Mouse (Mus musculus) kidney, postnatal 4 days (tissue): ENCODE measurements around the gene Mthfd1.
A peak's percentile ranks its signal among the peaks of the same experiment; 100 is the strongest.

Source experiments
- DNase-seq, 2 experiments: peaks; one replicate each; pipeline ENCODE4 v3.0.0; 2021; ENCODE audit warnings: mixed read lengths in 2 of 2

Mthfd1 gene

DNA sequence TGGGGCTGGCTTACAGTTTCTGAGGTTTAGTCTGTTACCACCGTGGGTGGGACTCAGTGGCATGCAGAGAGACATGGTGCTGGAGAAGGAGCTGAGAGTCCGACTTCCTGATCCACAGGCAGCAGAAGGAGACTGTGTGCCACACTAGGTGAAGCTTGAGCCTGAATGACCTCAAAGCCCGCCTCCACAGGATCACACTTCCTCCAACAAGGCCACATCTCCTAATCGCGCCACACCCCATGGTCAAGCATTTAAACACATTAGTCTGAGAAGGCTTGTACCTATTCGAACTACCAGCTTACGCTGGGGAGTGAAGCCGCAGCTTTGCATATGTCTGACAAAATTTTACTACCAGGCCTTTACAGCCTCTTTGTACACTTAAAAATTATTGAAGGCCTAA, 50.0 kb downstream of the Mthfd1 start:
- no peak for DNase-seq

GRCm38 (mm10) chr12:76306852-76307561, 51.9 kb downstream of the Mthfd1 start:
- peak in 1 of 2 experiments; percentile 40 for DNase-seq

DNA sequence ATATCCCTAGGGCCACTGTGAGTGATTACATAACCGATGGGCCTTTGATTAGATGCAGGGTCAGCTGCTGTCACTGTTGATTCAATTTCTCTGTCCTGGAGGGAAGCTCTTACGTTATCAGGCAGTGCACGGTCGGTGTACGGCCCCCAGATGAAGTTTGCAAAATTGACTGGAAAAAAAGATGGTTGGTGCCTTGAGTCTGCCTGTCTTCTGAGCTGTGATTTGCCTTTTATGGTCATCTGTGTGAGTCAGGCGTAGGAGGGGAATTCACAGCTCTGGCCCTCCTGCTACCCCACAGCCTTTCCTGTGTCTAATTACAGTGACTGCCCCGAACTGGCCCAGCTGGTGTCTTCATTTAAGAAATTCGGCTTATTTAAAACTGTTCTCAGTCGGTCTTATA, 52.9 kb downstream of the Mthfd1 start:
- DNase-seq, result peak; percentile 43 to 62

DNA sequence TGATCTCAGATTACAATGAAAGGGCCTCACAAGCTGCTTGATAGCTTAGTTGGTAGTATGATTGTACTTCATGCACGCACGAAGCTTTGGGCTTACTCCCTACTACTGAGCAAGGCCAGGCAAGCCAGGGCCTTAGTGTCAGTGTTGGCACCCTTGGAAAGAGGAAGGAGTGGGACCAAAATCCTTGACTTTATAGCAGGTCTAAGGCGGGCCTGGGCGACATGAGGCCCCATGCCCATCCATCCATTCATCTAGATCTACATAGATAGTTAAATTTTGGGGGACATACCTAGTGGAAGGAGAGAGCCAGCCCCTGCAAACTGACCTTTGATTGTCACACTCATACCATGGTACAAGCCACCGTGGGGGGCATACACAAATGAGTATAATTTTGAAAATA, 53.3 kb downstream of the Mthfd1 start:
- DNase-seq, result no peak

DNA sequence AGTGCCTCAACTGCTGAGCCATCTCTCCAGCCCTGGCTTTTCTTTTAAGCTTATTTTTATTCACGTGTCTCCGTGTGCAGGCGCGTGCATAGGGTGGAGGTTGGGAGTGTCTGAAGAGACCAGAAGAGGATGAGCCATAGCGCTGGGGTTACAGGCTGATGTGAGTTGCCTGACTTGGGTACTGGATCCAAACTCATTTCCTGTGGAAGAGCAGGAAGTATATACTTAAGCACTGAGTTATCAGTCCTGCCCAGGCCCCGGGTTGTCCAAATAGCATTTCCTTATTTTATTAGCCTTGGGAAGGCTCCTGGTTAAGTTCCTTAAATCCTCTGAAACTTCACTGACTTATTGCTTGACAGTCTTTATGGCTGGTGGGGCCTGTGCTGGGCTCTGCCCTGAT, 54.9 kb downstream of the Mthfd1 start:
- DNase-seq, result no peak

DNA sequence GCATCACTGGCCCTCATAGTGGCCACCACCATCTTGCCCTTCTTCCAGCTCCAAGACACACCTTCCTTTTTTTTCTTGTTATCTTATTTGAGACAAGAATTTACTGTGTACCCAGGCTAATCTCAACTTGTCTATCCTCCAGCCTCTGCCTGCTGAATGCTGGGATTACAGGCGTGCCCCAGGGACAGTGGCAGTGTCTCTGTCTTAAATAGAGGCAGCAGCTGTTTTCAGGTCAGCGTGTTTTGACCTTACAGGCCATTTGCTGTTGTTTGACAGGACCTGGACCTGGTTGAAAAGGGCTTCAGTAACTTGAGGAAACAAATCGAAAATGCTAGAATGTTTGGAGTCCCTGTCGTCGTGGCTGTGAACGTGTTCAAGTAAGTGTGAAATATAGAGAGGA, 55.5 kb downstream of the Mthfd1 start:
- no peak for DNase-seq

GRCm38 (mm10) chr12:76311227-76311626, 56.1 kb downstream of the Mthfd1 start:
- DNase-seq, result no peak

DNA sequence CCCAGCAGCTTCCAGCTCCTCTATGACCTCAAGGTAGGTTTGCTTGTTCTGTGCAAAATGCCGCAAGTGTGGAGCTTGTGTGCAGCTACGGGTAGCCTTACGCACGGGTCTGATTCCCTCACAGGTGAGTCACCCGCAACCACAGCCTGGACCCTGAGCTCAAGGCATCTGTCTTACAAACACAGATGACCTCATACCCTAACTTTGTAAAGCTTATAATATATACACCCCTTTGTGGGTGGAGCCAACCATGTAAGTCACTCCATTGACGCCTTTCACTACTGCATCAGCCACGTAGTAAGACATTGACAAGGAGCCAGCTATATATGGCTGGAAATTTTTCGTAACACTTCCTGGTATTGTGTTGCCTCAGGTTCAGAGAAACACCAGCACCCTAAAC, 56.9 kb downstream of the Mthfd1 start:
- no peak for DNase-seq

GRCm38 (mm10) chr12:76318282-76319212, 63.4 kb downstream of the Mthfd1 start:
- no peak for DNase-seq

- DNase-seq, result peak; percentile 81 to 85
Observed at GRCm38 (mm10) chr12:76324679-76325431, 69.8 kb downstream of the Mthfd1 start, which contains the start of gene Akap5. Gene Akap5 (plus strand): TSS chr12:76324891.

- DNase-seq, result no peak
Observed at GRCm38 (mm10) chr12:76326437-76327220, 71.5 kb downstream of the Mthfd1 start.

DNA sequence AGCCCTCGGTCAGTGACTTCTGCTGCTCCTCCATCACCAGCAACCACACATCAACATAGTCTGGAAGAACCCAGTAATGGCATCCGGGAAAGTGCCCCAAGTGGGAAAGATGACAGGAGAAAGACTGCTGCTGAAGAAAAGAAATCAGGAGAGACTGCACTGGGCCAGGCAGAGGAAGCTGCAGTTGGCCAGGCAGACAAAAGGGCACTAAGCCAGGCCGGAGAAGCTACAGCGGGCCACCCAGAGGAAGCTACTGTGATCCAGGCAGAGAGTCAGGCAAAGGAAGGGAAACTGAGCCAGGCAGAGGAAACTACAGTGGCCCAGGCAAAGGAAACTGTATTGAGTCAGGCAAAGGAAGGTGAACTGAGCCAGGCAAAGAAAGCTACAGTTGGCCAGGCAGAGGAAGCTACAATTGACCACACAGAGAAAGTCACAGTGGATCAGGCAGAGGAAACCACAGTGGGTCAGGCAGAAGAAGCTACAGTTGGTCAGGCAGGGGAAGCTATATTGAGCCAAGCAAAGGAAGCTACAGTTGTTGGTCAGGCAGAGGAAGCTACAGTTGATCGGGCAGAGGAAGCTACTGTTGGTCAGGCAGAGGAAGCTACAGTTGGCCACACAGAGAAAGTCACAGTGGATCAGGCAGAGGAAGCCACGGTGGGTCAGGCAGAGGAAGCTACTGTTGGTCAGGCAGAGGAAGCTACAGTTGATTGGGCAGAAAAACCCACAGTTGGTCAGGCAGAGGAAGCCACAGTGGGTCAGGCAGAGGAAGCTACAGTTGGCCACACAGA, 73.7 kb downstream of the Mthfd1 start:
- no peak for DNase-seq

DNA sequence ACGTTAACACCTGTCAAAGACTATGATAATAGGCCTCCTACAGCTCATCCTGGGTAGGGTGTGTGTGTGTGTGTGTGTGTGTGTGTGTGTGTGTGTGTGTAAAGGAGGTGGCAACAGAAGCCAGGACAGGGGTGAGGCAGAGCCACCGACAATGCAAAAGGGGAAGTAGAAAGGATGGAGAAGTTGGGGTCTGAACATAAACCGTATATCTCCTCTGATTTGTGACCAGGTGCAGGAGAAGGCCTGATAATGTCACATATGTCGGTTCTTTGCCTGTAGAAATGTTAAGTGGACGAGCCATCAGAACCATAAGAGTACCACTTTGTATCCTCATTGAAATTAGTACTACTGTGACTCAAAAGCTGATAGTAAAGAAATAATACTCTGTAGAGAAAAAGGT, 78.6 kb downstream of the Mthfd1 start:
- no peak for DNase-seq

GRCm38 (mm10) chr12:76335641-76336040, 80.5 kb downstream of the Mthfd1 start:
- DNase-seq, result no peak

- DNase-seq, result no peak
Observed at GRCm38 (mm10) chr12:76336111-76336965, 81.2 kb downstream of the Mthfd1 start.

GRCm38 (mm10) chr12:76341080-76341479, 86.0 kb downstream of the Mthfd1 start:
- peak; percentile 66 to 69 for DNase-seq

GRCm38 (mm10) chr12:76345759-76346455, 90.8 kb downstream of the Mthfd1 start:
- peak; percentile 29 to 46 for DNase-seq

DNA sequence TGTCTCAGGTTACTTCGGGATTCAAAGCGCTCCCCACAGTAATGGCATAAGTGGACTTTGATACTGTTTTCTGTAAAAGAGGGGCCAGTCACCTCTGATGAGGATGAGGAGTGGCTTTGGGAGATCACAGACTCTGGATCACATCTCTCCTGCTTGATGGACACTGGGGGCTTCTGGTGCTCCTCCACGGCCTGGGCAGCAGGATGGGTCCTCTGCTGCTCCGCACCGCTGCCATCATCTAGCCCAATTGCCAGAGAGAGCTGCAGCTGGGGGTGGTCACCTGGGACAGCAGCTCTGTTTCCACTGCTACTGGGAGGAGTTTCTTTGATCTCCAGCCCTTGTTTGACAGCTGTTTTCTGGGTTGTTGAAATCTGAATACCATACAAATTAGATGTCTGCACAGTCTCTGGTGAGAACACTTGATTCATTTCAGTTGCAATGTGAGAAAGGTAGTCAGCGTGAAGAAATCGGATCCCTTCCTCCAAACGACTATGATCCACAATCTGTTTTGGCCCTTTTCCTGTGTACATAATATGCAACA, 94.7 kb downstream of the Mthfd1 start:
- DNase-seq, result no peak

DNA sequence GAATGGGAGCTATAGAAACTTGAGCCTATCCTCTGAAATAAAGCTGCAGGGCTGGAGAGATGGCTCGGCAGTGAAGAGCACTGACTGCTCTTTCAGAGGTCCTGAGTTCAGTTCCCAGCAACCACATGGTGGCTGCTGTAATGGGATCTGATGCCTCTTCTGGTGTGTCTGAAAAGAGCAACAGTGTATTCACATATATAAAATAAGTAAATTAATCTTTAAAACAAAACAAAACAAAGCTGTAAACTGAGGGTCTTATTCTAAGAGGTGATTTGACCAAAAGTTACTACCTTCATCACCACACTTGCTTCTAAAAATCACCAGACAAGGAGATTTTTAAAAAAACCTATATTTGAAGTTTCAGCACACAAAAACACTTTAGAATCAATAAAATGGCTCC, 105.8 kb downstream of the Mthfd1 start:
- DNase-seq, result no peak
